Mouse (Mus musculus) right cerebral cortex, postnatal 36 days (tissue): ENCODE data around the gene Agbl3.
A peak's percentile ranks its signal among the peaks of the same experiment; 100 is the strongest.

Experiments used
- DNase-seq, 2 experiments: peaks; one replicate each; pipeline ENCODE4 v3.0.0; 2022; ENCODE audit warnings: low spot score in 2 of 2, mixed read lengths in 1 of 2

Agbl3 gene

DNA sequence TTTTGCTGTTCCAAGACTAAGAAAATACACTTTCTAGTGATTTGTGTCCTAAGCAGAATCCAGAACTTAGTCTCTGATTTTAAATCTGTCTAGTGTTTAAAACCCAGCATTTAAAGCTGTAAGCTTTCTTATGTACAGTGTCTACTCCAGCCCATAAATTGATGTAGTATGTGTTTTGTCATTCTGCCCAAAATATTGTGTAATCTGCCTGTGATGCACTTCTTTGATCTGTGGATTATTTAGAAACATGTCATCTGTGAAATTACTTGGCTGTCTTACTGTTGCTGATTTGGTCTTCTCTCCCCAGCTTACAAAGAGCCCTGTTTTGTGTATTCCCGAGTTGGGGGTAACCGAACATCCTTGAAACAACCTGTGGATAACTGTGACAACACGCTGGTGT is 17.7 kb downstream of the Agbl3 start:
- no peak for DNase-seq

DNA sequence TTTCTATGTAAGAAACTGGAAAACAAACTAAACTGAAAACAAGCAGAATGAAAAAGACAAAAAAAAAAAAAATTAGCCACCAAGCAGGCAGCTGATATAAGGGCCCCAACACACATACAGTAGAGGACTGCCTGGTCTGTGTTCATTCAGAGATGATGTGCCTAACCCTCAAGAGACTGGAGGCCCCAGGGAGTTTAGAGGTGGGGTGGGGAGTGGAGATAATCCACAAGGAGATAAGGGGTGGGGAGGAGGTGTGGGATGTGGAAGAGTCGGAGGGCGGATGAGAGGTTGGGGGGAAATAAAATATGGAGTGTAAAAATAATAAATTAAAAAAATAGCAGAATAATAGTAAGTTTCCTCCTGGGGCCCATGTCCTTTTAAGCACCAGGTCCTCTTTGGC is 25.4 kb downstream of the Agbl3 start:
- DNase-seq = no peak

- DNase-seq = no peak
Measured at GRCm38 (mm10) chr6:34810651-34811050, 30.4 kb downstream of the Agbl3 start.

DNA sequence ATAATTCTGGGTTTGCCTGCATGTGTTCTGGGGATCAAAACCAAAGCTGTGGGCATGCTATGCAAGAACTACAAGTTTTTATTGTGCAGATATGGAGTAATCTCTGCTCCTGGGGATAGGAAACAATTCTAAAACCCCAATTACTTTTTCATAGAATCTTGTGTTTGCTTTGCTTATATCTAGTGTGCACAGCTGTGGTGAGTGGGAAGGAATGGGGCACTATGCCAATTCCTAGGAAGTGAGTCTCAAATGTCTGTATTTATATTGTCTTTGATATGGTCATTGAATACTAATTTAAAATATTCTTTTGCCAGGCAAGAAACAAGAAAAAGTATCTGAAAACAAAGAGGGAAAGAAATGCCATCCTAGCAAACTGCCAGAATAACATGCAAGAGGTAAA is 44.2 kb downstream of the Agbl3 start:
- peak; percentile 5 to 16 for DNase-seq

GRCm38 (mm10) chr6:34832352-34832751 is 52.1 kb downstream of the Agbl3 start:
- DNase-seq = peak; percentile 16 to 54

- no peak for DNase-seq
Measured at GRCm38 (mm10) chr6:34861546-34862053, 81.4 kb downstream of the Agbl3 start.

DNA sequence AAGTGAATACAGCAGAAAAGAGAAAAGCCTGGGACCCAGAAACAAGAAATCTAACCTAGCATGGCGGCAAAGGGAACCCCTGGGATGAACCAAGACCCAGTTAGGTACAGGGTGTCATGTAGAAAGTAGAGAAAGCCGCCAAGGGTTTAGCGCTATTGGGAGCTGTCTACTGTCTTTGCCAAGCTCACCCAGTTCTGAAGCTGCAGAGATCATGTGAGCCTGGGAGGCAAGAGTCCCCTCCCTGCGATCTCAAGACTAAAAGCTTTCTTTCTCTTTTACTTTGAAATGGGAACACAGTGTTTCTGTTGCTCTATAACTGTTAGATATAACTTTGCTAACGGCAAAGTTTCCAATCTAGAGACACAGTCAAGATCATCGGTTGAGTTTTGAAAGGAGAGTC is 82.1 kb downstream of the Agbl3 start:
- no peak for DNase-seq

DNA sequence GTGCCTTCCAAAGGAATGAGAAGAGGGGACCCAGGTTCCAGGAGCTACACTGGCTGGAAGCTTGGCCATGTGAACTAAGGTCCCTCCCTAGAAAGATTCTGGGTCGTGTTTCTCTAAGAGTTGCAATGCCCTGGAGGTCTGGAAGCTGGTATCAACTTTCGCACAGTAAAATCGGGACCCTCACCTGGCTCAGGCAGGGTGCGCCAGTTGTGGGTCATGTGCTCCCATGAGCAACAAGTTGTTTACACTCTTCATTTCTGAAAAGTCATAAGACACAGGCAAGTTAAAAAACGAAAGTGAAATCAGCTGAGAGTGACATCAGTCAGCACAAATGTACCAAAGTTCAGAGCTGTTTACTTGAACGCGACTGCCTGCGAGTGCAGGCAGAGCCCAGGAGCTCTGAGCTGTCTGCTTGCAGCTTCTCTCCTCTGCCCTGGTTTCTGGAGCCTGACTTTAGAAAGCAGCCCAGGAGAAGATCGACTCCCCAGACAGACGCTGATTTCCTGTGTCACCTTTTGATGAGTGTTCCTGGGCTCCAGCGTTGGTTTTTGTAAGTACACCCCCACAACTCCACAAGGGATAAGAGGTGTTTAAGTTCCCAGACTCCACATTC is 82.7 kb downstream of the Agbl3 start, which contains the start of gene Tmem140:
Gene Tmem140 (plus strand): TSS at position 356 of the 613 bp plus-strand sequence.
- no peak for DNase-seq

GRCm38 (mm10) chr6:34863786-34864514 is 83.7 kb downstream of the Agbl3 start:
- no peak for DNase-seq

- DNase-seq = no peak
Measured at GRCm38 (mm10) chr6:34865213-34865612, 85.0 kb downstream of the Agbl3 start.

DNA sequence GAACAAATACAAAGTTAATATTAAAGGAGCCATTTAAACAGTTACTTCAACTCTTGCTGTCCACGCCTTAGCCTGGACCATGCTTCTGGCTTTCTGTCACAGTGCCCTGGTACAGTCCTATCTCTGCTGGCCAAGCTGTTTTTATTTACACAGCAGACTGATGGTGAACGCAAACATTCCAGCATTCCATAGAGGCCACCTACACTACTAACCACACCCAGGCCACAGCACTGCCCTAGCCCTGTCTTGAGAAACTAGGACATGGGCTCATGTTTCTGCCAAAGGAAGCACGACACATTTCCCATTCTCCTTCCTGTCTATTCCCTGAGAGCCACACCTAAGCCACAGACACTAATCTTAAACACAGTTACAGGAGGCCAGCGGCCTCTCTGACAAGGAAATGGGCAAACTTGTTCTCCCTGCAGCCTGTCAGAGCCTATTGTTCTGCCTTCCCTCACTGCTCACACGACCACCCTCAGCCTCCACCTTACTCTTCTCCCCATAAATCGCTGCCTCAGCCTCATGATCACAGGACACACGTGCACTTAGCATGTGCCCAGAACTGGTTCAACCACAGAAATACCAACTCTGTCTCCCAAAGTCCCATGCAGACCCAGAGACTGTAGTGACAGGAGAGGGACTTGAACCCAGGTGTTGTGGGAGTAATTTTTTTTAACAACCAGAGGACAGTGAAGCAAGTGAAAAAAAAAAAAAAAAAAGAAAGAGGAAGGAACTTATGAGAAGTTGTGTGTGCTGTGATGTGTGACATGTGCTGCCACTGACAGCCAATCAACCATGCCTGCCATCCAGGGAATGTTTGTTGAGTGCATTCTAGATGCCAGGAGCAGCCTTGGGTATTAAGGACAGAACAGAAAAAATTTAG is 85.7 kb downstream of the Agbl3 start:
- DNase-seq = no peak

- DNase-seq = no peak
Measured at GRCm38 (mm10) chr6:34866786-34867185, 86.6 kb downstream of the Agbl3 start.

- no peak for DNase-seq
Measured at GRCm38 (mm10) chr6:34867301-34867994, 87.2 kb downstream of the Agbl3 start.

GRCm38 (mm10) chr6:34867995-34868350 is 87.7 kb downstream of the Agbl3 start:
- no peak for DNase-seq

DNA sequence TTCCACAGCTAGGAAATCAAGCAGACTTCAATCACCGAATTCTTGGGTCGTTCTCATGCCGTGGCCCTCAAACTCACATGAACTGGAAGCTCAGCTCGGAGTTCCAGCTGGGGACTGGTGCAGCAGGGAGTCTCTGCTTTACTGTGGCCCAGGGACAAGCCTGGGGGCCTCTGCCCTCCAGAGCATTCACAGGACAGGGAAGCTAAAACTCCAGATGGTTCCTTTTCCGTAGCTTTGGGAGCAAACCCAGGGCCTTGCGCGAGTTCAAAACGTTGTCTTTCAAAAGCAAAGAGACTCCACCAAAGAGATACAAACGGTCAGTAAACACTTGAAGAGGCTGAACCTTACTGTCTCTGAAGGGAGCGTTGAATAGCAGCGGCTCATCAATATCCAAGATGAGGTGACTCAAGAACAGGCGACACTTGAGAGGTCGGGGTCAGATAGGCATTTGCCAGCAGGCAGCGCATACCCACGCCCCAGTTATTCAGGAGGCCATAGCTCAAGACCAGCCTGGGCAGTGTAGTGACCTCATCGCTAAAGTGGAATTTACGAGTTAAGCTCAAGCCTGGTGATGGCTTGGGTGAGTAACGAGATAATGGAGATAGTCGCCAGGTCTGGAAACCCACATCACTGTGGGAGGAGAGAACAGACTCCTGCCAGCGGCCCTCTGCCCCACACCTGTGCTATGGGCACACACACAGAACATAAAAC is 88.4 kb downstream of the Agbl3 start:
- no peak for DNase-seq

DNA sequence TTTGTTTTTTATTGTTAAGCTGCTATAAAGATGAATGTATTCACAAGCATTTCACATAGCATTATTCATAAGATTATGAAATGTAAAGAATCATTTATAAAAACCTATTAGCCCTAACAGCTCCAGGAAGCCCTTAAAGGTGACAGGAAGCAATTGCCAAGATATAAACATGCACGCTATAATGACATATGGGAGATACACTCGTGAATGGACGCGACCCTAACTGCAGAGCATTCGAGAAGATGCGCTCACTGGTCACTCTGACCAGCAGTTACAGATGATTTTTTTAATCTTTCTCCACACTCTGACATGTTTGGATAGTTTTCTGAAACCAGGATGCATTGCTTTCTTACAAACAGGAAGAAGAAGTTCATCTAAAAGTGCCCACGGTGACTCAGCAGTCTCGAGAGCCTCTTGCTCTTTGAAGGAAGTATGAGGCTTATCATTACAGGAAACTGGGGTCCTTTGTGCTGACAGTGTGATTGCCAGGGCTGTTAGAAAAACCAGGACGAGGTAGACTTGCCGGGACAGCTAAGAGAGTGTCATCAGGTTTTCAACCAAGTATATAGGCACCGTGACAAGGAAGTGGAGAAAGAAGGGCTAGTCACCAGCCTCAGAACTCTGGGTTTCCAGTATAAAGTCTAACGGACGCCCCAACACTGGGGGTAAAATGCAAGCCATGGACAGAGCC is 89.1 kb downstream of the Agbl3 start:
- no peak for DNase-seq

DNA sequence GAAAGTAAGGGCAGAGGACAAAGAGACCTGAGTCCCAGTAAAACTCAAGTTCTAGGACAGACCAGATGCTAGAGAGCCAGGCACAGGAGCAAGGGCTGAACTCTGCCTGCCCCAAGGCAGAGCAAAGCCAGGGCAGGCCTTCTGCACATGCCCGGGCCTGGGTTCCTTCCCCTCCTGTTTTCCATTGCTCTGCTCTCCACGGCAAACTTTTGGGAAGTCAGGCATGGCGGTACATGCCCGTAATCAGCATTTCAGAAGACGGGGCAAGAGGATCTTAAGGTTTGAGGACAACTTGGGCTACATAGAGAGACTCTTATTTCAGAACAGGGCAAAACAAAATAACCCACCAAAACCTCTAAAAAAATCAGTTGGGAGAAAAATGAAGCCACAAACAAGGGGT is 89.9 kb downstream of the Agbl3 start:
- no peak for DNase-seq

DNA sequence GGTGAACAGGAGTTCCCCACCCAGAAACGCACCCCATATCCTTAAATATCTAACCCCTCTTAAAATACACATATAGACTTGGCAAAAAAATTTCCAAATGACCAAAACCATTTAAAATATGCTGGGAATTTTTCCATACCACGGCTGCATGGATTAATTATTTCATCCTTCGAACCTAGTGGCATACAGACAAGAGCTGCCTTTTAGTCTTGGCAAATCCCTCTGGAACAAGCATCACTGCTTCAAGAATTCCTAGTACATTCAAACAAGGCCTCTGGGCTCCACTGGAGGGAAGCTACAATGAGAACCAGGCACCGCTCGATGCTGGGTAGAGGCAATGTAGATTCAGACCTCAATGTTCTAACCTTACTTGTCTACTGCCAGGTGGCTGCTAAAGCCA is 90.5 kb downstream of the Agbl3 start:
- no peak for DNase-seq

GRCm38 (mm10) chr6:34871929-34872328 is 91.7 kb downstream of the Agbl3 start:
- DNase-seq = no peak

GRCm38 (mm10) chr6:34872871-34873270 is 92.6 kb downstream of the Agbl3 start:
- DNase-seq = no peak
